Comparison of ENCODE assay signal across 18 mouse cellular contexts in the genomic region with DNA sequence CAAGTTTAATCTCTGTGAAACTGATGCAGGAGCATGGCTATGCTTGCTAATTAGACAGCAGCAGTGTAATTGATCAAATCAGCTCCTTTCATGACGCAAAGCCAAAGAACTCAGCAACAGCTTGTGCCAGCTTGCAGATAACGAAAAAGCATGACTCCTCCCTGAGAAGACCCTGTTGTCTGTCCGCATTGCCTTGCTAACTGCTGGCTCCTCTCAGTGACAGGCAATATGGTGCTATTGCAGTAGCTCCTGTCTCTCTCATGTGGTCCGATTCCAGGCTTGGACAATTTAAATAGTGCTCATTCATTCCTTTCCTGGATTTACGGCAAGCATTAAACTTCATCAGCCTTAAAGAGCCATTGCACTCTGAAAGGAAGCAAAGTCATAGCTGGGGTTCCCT. TPM values are rescaled to one million over a fixed set of nuclear protein-coding genes. Genes with fewer than 3 reads are reported as not detected.
DNase-seq lines count a peak whose midpoint lies in the region; ATAC-seq and TF ChIP-seq lines count a peak whose summit lies in the region.
"Had no signal": no experiment of that assay in that cellular context is flagged by ENCODE, and none has a peak within 500 bp of the region (broad histone marks: within the 10 kb centered on the region; RNA-seq: fewer than 3 reads in every experiment).

No protein-coding gene starts in this region.

- no peak overlapping the region for H3K4me3 ChIP-seq in forebrain, postnatal 0 days (ENCODE audit: low read depth, low read length)
- H3K4me3 ChIP-seq in forebrain, embryonic 15.5 days: no peak overlapping the region
- H3K4me3 ChIP-seq: embryonic facial prominence, embryonic 13.5 days; gastrocnemius, adult 2 months; heart, embryonic 12.5 days had no signal

- no peak overlapping the region for H3K27ac ChIP-seq in forebrain, postnatal 0 days (ENCODE audit: low read depth, low read length)
- no peak overlapping the region for H3K27ac ChIP-seq in forebrain, embryonic 15.5 days (replicated peaks)
- H3K27ac ChIP-seq: embryonic facial prominence, embryonic 13.5 days; gastrocnemius, adult 2 months had no signal

- peak; percentile 21 for DNase-seq in forebrain, postnatal 0 days
- peak; percentile 11 to 12 for DNase-seq in layer of hippocampus, postnatal 14 days (ENCODE audit: low spot score in 2 of 2)
- no peak for DNase-seq in layer of hippocampus, adult 9-10 months (ENCODE audit: low spot score)
- DNase-seq in lung, postnatal 10 days: peak; percentile 15
- DNase-seq in lung, adult 18-20 months: no peak
- no peak for DNase-seq in urinary bladder, postnatal 10 days (ENCODE audit: low spot score)
- DNase-seq: adrenal gland, postnatal 14 days; cerebellum, adult 18-20 months; cerebellum, adult 9-11 months; cerebellum, postnatal 36 days; gastrocnemius, adult 2 months; gastrocnemius, postnatal 25 days had no signal

- H3K4me1 ChIP-seq in forebrain, postnatal 0 days (ENCODE audit: insufficient read depth): no peaks in the 10 kb centered on the region
- H3K4me1 ChIP-seq in forebrain, embryonic 15.5 days: 0 out of 2 replicates have a peak, but pooled peaks cover 7% of the 10 kb centered on the region
- H3K4me1 ChIP-seq: embryonic facial prominence, embryonic 13.5 days; heart, embryonic 12.5 days had no signal

- H3K27me3 ChIP-seq in forebrain, postnatal 0 days (ENCODE audit: insufficient read depth, low read length): no peaks in the 10 kb centered on the region
- peaks cover under 1% of the 10 kb centered on the region; the same call in 1 of the 2 replicates for H3K27me3 ChIP-seq in forebrain, embryonic 15.5 days
- H3K27me3 ChIP-seq: CH12.LX; embryonic facial prominence, embryonic 13.5 days; heart, embryonic 12.5 days; Patski had no signal

- no peak overlapping the region for H3K9ac ChIP-seq in forebrain, postnatal 0 days
- no peak overlapping the region for H3K9ac ChIP-seq in forebrain, embryonic 15.5 days (replicated peaks)
- H3K9ac ChIP-seq: embryonic facial prominence, embryonic 13.5 days; heart, embryonic 12.5 days had no signal

- no peaks in the 10 kb centered on the region for H3K36me3 ChIP-seq in forebrain, postnatal 0 days (ENCODE audit: insufficient read depth)
- no peaks in the 10 kb centered on the region for H3K36me3 ChIP-seq in forebrain, embryonic 15.5 days
- H3K36me3 ChIP-seq: embryonic facial prominence, embryonic 13.5 days; heart, embryonic 12.5 days had no signal

- no peak for TF ChIP-seq CTCF in forebrain, postnatal 0 days (IDR thresholded peaks at IDR 0.05; ENCODE audit: low read depth)

- H3K9me3 ChIP-seq in forebrain, postnatal 0 days (ENCODE audit: low read length): no peaks in the 10 kb centered on the region; the same call in 1 of the 2 replicates
- no peaks in the 10 kb centered on the region for H3K9me3 ChIP-seq in forebrain, embryonic 15.5 days
- H3K9me3 ChIP-seq: embryonic facial prominence, embryonic 13.5 days; heart, embryonic 12.5 days had no signal

- H3K4me2 ChIP-seq in forebrain, postnatal 0 days (ENCODE audit: low read depth): no peak overlapping the region; the same call in 1 of the 2 replicates
- no peak overlapping the region for H3K4me2 ChIP-seq in forebrain, embryonic 15.5 days (replicated peaks)
- H3K4me2 ChIP-seq: embryonic facial prominence, embryonic 13.5 days; heart, embryonic 12.5 days had no signal

- peak; percentile 40 for ATAC-seq in forebrain, postnatal 0 days
- no peak for ATAC-seq in forebrain, embryonic 15.5 days (replicated peaks)
- ATAC-seq: activated CD4-positive, CD25-positive, alpha-beta regulatory T cell, adult 4 months; Patski had no signal

- 19% methylated on average over 5 of the region's 5 CpGs for WGBS in forebrain, postnatal 0 days
- 21% methylated on average over 5 of the region's 5 CpGs for WGBS in forebrain, embryonic 15.5 days

RNA-seq across cellular contexts. Expression of gene Ttc1, which starts 59.9 kb away (rescaled TPM):
- total RNA-seq in forebrain, postnatal 0 days (2014; rRNA removed): 38.6 and 70.0 TPM in 2 replicates
- polyA plus RNA-seq in forebrain, postnatal 0 days (2015; fragmentation: Nextera tagmentation; extraction: Ambion mirVana): 71.3 and 76.9 TPM in 2 replicates
- 82.1 and 83.8 TPM in 2 replicates for polyA plus RNA-seq in forebrain, embryonic 15.5 days (2015; fragmentation: Nextera tagmentation; extraction: Ambion mirVana)
- 10 to 100 TPM; 48.1 to 48.4 TPM for total RNA-seq in layer of hippocampus, postnatal 14 days (2021)

Comparison
In these comparisons a context has a peak if more than half of its experiments do, and no peak if none do; other contexts are left out.
1. DNase-seq: peak in forebrain, postnatal 0 days (single experiment), layer of hippocampus, postnatal 14 days (2 of 2) and lung, postnatal 10 days (single experiment); none in layer of hippocampus, adult 9-10 months (single experiment), lung, adult 18-20 months (0 of 2) and urinary bladder, postnatal 10 days (single experiment).